Mouse (Mus musculus) megakaryocyte, embryonic 14.5 days (primary cell): ENCODE measurements around the gene Gmnn.

Source experiments
- FLI1 ChIP-seq: IDR thresholded peaks from 2 replicates; pipeline ENCODE4 v1.6.1; 2012; ENCODE audit warnings: low read length, inconsistent platforms, mixed read lengths
- GATA1 ChIP-seq: IDR thresholded peaks from 3 replicates; pipeline ENCODE4 v1.6.1; 2012; ENCODE audit warnings: mixed read lengths, low read length, inconsistent platforms, borderline replicate concordance

DNA sequence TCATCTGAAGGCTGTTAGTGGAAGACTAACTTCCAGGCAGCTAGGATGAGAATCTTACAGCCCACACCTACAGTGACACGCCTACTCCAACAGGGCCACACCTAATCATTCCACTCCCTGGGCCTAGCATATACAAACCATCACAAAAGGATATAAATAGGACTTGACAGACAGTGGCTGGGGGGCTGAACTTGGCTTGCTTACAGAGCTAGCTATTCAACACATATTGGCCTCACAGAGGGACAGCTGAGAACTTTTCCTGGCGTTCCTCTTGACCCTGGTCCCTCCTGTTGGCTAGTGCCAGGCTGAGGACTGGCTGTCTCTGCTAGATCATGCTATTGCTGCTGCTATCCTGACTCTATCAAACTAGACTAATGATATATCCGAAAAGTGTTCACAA lies 13.9 kb downstream of the Gmnn start:
- TF ChIP-seq GATA1 (no peak), FLI1 (no peak)
